Comparison of ENCODE assay signal across 28 mouse cellular contexts in the genomic region with DNA sequence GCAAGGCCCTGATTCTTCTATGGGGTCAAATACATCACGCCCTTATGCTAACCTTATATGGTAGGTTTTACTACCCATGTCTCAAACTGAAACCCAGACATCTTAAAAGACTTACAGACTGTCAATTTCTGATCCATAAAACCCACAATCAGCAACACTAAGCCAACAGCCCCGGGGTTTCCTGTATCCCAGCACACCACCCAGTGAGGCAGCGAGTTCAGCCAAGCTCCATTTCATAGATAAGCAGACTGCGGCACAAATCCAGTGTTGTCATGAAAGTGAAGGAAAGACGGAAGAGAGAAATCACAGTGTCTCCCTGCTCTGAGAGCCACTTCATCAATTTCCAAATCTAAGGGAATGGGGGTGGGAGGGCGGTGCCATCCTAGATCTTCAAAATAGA. TPM values are rescaled to one million over a fixed set of nuclear protein-coding genes. Genes with fewer than 3 reads are reported as not detected.
DNase-seq lines count a peak whose midpoint lies in the region; ATAC-seq lines count a peak whose summit lies in the region.
"Had no signal": no experiment of that assay in that cellular context is flagged by ENCODE, and none has a peak within 500 bp of the region (broad histone marks: within the 10 kb centered on the region; RNA-seq: fewer than 3 reads in every experiment).

No protein-coding gene starts in this region.

- H3K4me2 ChIP-seq in embryonic facial prominence, embryonic 12.5 days (replicated peaks) = no peak overlapping the region
- no peak overlapping the region for H3K4me2 ChIP-seq in heart, embryonic 12.5 days
- H3K4me2 ChIP-seq: embryonic facial prominence, embryonic 15.5 days; forebrain, embryonic 12.5 days; forebrain, embryonic 15.5 days; heart, embryonic 11.5 days; heart, embryonic 15.5 days; hindbrain, embryonic 14.5 days had no signal

- H3K4me3 ChIP-seq in embryonic facial prominence, embryonic 12.5 days = no peak overlapping the region
- H3K4me3 ChIP-seq in embryonic facial prominence, embryonic 10.5 days = no peak overlapping the region
- no peak overlapping the region for H3K4me3 ChIP-seq in heart, embryonic 12.5 days
- H3K4me3 ChIP-seq: embryonic facial prominence, embryonic 15.5 days; forebrain, embryonic 12.5 days; forebrain, embryonic 15.5 days; heart, adult 2 months; heart, embryonic 15.5 days had no signal

- no peaks in the 10 kb centered on the region for H3K9me3 ChIP-seq in embryonic facial prominence, embryonic 12.5 days
- 0 out of 2 replicates have a peak, but pooled peaks cover 6% of the 10 kb centered on the region for H3K9me3 ChIP-seq in embryonic facial prominence, embryonic 10.5 days
- 0 out of 2 replicates have a peak, but pooled peaks cover 3% of the 10 kb centered on the region for H3K9me3 ChIP-seq in heart, embryonic 12.5 days (replicated peaks)
- H3K9me3 ChIP-seq: embryonic facial prominence, embryonic 15.5 days; forebrain, embryonic 12.5 days; forebrain, embryonic 15.5 days; heart, embryonic 15.5 days had no signal

- H3K36me3 ChIP-seq in embryonic facial prominence, embryonic 12.5 days = no peaks in the 10 kb centered on the region
- H3K36me3 ChIP-seq in embryonic facial prominence, embryonic 10.5 days (replicated peaks) = no peaks in the 10 kb centered on the region
- H3K36me3 ChIP-seq in heart, embryonic 12.5 days = peaks cover 11% of the 10 kb centered on the region
- H3K36me3 ChIP-seq: embryonic facial prominence, embryonic 15.5 days; forebrain, embryonic 12.5 days; forebrain, embryonic 15.5 days; heart, embryonic 15.5 days had no signal

- no peaks in the 10 kb centered on the region for H3K27me3 ChIP-seq in embryonic facial prominence, embryonic 12.5 days
- no peaks in the 10 kb centered on the region for H3K27me3 ChIP-seq in embryonic facial prominence, embryonic 10.5 days (replicated peaks; ENCODE audit: low read depth, poor library complexity, severe bottlenecking)
- H3K27me3 ChIP-seq in heart, embryonic 12.5 days (replicated peaks) = no peaks in the 10 kb centered on the region
- H3K27me3 ChIP-seq: embryonic facial prominence, embryonic 15.5 days; forebrain, embryonic 12.5 days; forebrain, embryonic 15.5 days; heart, embryonic 15.5 days; Patski had no signal

- H3K9ac ChIP-seq in embryonic facial prominence, embryonic 12.5 days = no peak overlapping the region
- H3K9ac ChIP-seq in heart, embryonic 12.5 days = no peak overlapping the region
- H3K9ac ChIP-seq: embryonic facial prominence, embryonic 15.5 days; forebrain, embryonic 12.5 days; forebrain, embryonic 15.5 days; heart, embryonic 15.5 days; hindbrain, embryonic 14.5 days had no signal

- 62% methylated on average over 6 of the region's 6 CpGs for WGBS in embryonic facial prominence, embryonic 12.5 days
- whole genome bisulfite sequencing in embryonic facial prominence, embryonic 10.5 days = 80% methylated on average over 6 of the region's 6 CpGs
- 75% methylated on average over 6 of the region's 6 CpGs for WGBS in heart, embryonic 12.5 days

- DNase-seq in embryonic facial prominence, embryonic 10.5 days (ENCODE audit: low spot score) = no peak
- DNase-seq in heart, adult 8-10 months (ENCODE audit: low spot score) = peak; percentile 22
- DNase-seq in forelimb bud, embryonic 11.5 days (ENCODE audit: low read depth, low spot score) = peak; percentile 29
- DNase-seq in layer of hippocampus, adult 18-20 months (ENCODE audit: low spot score in 2 of 2) = no peak
- DNase-seq: adrenal gland, adult 2 months; adrenal gland, postnatal 14 days; cerebellum, adult 11 months; cerebellum, adult 2 months; cerebellum, adult 9-11 months; cerebellum, postnatal 25 days; gastrocnemius, postnatal 25 days; heart, adult 2 months; heart, postnatal 10 days; heart, postnatal 4 days; kidney, adult 18-20 months had no signal

- peaks cover 20% of the 10 kb centered on the region; the same call in 1 of the 2 replicates for H3K4me1 ChIP-seq in embryonic facial prominence, embryonic 12.5 days
- H3K4me1 ChIP-seq in embryonic facial prominence, embryonic 10.5 days = peaks cover 5% of the 10 kb centered on the region; the same call in 1 of the 2 replicates
- H3K4me1 ChIP-seq in heart, embryonic 12.5 days (replicated peaks) = peaks cover 14% of the 10 kb centered on the region
- H3K4me1 ChIP-seq: forebrain, embryonic 12.5 days; forebrain, embryonic 15.5 days had no signal

- ATAC-seq in embryonic facial prominence, embryonic 12.5 days (ENCODE audit: insufficient number of reproducible peaks, insufficient read depth, low FRiP score, low TSS enrichment) = no peak
- no peak for ATAC-seq in heart, embryonic 12.5 days (ENCODE audit: insufficient number of reproducible peaks, low FRiP score)
- ATAC-seq: forebrain, embryonic 15.5 days; hindbrain, postnatal 0 days; inflammation-experienced regulatory T-cells, adult 6 months; intestine, embryonic 16.5 days; Patski had no signal

- 0 out of 2 replicates have a peak overlapping the region, but pooled peaks have one; percentile 48 for H3K27ac ChIP-seq in embryonic facial prominence, embryonic 12.5 days
- no peak overlapping the region for H3K27ac ChIP-seq in embryonic facial prominence, embryonic 10.5 days (replicated peaks)
- no peak overlapping the region for H3K27ac ChIP-seq in heart, embryonic 12.5 days (ENCODE audit: poor library complexity, severe bottlenecking)
- H3K27ac ChIP-seq: forebrain, embryonic 12.5 days; forebrain, embryonic 15.5 days; heart, adult 2 months; heart, embryonic 15.5 days; hindbrain, embryonic 14.5 days; hindbrain, postnatal 0 days had no signal

RNA-seq across cellular contexts. Expression of gene Pakap, which starts 50.8 kb away (rescaled TPM):
- polyA plus RNA-seq in embryonic facial prominence, embryonic 12.5 days (2016; fragmentation: Nextera tagmentation; extraction: Ambion mirVana) = 42.5 TPM in 2 replicates
- 25.3 and 25.8 TPM in 2 replicates for polyA plus RNA-seq in embryonic facial prominence, embryonic 10.5 days (2016; fragmentation: Nextera tagmentation; extraction: Ambion mirVana)
- total RNA-seq in heart, adult 8-10 months (2022) = 10 to 100 TPM; 29.2 to 44.2 (median 39.5) TPM
- polyA plus RNA-seq in heart, embryonic 12.5 days (2016; fragmentation: Nextera tagmentation; extraction: Ambion mirVana) = 72.9 and 74.5 TPM in 2 replicates
- total RNA-seq in layer of hippocampus, adult 18-20 months (2021) = 10 to 100 TPM; 22.9 to 23.3 TPM
- total RNA-seq: common myeloid progenitor, adult 5-6 weeks had no signal

Comparison
In these comparisons a context has a peak if more than half of its experiments do, and no peak if none do; other contexts are left out.
1. DNase-seq: peak in heart, adult 8-10 months (single experiment) and forelimb bud, embryonic 11.5 days (single experiment); none in embryonic facial prominence, embryonic 10.5 days (single experiment) and layer of hippocampus, adult 18-20 months (0 of 2).